Mouse (Mus musculus): ENCODE measurements at regions not wholly inside any gene's neighbourhood (a gene's known extent, or its start where the extent isn't known, plus 50 kb on each side); places are given as distances from the start of the nearest gene placed in this dataset.

DNA sequence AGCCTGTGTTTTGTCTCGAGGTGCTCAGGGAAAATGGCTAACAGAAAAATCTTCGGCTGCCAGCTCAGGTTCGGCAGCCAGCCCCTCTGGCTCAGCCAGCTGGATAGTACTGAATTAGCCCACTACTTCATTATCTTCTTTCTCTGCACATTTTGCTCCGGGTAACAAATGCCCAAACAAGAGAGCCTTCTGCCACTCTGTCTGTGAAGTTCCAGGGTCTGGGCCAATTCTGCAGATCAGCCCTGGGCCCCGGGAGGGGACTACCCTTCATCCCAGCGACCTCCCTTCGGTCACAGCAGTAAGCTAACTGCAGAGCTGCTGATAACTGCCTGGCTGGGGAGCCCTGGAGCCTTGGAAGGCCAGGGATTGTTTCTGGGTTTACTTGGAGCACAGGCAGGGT, 119.6 kb upstream of the Ofcc1 start:
- DNase-seq (ENCODE audit: low spot score), result no peak

DNA sequence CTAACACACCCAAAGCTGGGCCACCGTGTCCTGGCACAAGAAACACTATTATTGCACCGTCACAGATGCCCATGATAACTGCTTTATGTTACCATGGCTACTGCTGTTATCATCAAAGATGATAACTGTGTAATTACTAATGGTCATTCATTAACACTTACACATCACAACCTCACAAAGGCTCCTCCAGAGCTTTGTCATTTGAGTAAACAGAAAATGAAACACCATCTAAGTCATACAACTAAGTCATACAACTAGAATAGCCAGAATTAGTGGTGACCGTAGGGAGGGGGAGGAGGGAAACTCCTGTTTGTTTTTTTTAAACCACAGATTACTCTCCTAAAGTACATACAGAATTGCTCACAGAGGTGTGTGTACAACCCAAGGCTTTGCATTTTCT, 111.4 kb upstream of the Ofcc1 start:
- no peak for DNase-seq (ENCODE audit: low spot score)

DNA sequence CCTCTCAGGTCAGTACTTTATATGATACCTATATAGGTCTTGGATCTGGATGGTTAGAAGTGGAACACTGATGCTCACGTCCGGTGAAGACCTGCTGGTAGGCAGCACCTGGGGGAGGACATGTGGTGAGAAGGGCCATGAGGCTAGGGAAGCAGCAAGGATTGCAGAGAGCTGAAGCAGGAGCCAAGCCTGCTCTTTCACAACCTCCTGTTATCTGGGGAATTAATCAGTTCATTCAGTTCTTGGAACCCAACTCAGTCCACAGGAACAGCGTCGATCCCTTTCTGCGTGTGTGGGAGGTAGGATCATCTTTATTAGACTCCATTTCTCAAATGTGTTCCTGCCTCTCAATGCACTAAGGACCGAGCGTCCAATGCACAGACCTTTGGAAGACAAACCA, 107.9 kb upstream of the Ofcc1 start:
- DNase-seq (ENCODE audit: low spot score), result no peak

DNA sequence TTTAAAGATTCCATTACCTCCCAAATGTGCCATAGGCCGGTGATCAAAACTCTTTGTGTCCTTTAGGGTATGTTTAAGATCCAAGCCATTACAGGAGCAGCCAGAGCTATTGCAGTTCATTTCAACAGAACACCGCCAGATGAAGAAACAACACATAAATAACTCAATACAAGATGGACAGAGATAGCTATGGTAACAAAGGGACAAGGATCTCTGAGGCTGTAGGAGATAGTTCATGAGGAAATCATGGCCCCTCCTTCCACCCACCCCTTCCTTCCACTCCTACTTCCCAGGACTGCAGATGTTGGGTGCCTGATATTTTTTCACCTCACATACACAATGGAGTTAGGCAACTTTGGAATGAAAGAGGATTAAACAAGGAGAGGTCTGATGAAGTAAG, 92.1 kb upstream of the Ofcc1 start:
- DNase-seq (ENCODE audit: low spot score), result no peak

DNA sequence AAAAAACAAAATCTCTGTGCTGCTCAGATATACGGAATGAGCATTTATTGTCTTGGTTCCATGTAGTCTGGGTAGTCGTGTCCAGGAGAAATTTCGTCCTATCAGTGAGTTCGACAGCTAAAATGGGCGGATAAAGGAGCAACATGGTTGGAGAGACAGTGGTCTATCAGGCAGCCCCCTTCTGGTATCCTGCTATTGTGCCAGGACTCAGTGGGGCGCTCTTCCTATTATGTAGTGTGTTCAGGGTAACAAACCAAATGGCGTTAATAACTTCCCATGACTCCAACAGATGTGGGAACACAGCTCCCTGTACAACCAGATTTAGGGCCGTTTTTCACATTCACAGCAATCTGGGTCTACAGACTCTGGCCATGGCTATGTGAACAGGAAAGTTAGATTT, 68.6 kb upstream of the Ofcc1 start:
- DNase-seq (ENCODE audit: low spot score), result no peak

DNA sequence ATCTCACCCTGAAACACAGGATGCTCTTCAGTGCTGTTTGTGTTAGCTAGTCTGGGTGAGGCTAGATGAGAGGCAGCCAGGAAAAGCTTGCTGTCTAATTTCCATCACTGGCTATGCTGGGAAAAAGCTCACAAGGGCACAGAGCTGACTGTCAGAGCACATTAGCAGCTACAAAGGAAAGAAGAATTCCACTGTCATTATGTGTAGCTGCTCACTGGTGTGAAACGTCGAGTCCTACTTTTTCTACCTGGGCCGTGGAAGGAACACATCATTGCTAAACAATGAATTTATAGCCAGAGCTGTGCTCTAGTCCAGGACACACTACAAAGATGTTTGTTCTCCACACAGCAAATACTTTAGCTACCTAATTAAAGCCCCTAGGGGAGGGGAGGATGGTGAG, 61.8 kb upstream of the Ofcc1 start:
- no peak for DNase-seq (ENCODE audit: low spot score)

DNA sequence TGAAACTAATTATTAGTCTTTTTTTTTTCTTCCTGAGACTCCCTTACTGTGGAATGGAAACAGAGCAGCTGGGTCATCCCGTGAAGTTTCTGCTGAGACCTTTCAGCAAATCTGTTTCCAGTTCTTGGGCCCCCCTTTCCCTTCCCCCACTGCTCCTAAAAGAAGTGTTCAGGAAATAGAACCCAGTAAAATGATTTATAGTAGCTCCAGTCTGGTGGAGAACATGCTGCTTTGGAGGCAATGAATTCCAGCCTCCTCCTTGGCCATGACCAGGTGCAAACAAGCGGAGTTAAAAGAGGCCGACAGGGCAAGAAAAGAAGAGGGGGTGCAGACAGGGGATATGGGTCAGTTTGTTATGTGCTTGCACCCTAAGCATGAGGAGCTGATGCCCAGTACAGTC, 56.6 kb upstream of the Ofcc1 start:
- DNase-seq (ENCODE audit: low spot score), result no peak

DNA sequence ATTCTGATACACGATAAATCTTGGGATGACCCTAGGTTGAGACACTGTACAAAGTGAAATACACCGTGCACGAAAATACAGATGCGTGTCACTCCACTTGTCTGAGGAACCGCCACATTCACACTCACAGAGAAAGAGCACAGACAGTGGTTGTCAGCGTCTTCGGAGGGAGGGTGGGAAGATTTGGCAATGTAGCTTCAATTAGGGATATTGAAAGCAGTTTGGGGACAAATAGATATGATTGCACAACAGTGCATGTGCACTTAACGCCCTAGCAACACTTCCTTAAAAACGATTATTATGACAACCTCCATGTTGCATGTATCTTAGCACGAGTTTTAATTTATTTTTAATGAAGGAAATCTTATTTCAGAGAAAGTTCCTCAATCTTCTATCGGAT, 51.8 kb upstream of the Ofcc1 start:
- no peak for DNase-seq (ENCODE audit: low spot score)

All from adipocyte (in vitro differentiated cells).